Mouse (Mus musculus) right cerebral cortex, adult 18-20 months (tissue): Measurements from ENCODE around the gene Gm1527.
A peak's percentile ranks its signal among the peaks of the same experiment; 100 is the strongest.
"Not testable (repeated sequence)": the region's sequence is repeated elsewhere in the genome, so short reads cannot be mapped to it uniquely, and the experiment has no call there.

Experiments used
- DNase-seq: peaks from one replicate; pipeline ENCODE4 v3.0.0; 2022; ENCODE audit warnings: mixed read lengths

Gene Gm1527

DNA sequence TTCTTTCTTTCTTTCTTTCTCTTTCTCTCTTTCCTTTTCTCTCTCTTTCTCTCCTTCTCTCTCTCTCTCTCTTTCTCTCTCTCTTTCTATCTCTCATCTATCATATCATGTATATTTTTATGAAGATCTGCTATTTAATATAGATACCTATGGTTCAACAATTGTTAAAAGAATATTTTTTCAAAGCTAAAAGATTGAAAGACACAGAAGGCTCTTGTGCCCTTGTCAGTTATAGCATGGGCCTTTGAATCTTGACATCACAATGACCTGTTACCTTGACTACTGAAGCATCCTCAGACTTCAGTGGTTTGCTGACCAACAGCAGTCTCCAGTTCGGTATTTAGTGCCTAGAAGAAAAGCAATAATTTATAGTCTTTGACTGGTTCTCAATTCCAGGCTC is at the start of gene Gm1527:
TSS of gene Gm1527 (plus strand) at position 301 of the 400 bp plus-strand sequence.
- no peak for DNase-seq

DNA sequence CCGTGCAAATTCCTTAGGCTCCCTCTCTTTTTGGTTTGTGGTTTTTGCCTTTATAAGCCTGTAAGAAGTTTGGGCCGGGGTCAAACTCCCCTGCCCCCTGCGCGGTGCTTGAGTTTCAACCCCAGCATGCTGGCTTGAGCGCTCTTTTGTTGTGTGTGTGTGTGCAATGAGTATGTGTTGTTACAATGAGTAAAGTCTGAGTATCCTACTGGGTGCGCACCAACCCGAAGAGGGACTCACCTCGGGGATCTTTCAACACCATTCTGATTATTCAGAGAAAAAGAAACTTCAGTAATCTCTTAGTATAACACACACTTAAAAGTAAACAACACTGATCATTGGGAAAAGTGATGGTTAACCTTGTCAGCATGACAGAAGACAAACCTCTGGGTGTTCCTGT is 49.2 kb upstream of the Gm1527 start:
- DNase-seq, result no peak

- peak; percentile 7 for DNase-seq
Observed at GRCm38 (mm10) chr3:28847115-28847514, 45.3 kb upstream of the Gm1527 start.

- not testable (repeated sequence) for DNase-seq
Observed at GRCm38 (mm10) chr3:28852174-28852573, 40.2 kb upstream of the Gm1527 start.

DNA sequence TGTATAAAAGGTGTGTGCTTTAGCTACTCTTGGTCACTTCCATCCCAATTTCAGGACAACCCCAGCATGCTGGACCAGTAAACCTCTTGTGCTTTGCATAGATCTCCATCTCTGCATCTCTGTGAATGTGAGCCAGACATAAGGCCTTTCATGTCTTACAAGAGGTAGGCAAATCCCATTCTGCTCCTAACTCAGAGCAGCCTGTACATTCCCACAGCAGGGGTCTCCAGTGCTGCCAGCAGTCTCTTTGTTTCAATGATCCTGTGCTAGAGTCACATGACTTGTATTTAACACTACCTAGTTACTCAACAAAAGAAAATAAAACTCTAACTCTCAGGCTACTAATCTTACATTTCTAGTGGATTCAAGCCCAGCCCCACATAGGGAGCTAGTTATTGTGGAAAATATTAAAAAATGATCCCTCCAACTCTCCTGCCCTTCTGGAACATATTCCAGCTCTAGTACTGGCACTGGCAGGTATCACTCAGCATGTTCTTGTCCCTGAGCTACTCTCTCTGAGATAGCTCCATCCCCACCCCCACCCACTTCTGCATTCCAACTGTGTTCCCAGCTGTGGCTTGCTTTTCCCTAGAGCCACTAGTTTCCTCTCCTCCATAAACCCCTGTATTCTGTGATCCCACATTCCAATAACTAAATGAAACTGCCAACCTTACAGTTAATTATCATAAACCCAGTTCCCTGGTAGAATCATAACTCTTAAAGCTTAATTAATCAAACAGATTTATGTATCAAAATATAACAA is 32.6 kb upstream of the Gm1527 start:
- DNase-seq, result not testable (repeated sequence)

DNA sequence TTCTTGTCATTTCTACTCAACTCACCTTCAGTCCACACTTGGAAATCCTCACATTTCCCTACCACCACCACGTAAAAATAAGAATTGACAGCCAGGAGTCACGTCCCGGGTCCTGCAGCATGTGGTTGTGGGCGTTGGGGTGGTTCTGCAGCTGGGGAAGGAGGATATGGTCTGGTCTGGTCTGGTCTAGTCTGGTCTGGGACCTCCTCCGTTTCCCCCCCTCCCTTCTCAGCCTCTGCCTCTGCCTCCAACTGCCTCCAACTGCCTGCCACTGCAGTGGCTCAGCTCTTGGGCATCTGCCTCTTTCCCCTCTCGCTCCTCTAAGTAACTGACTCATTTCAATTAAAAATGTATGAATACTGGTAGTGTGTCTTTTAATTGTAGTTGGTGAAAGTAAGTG is 4.5 kb downstream of the Gm1527 start:
- not testable (repeated sequence) for DNase-seq

DNA sequence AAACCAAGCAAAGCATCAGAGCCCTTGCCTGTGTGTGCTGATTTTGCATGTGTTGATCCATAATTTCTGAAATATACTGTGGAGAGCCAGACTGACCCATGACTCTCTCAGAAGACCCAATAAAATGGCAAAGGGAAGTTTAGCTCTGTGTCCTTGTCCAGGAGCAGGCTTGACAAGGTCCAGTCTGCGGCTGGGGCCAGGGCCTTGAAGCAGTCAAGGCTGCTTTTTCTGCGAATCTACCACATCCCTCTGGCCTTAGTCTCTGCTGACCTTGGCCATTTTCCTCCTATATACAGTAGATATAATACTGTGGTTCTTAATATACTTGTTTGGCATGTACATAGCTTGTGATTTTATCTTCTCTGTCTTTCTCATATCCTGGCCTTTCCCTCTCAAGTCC is 73.5 kb downstream of the Gm1527 start:
- DNase-seq, result no peak

DNA sequence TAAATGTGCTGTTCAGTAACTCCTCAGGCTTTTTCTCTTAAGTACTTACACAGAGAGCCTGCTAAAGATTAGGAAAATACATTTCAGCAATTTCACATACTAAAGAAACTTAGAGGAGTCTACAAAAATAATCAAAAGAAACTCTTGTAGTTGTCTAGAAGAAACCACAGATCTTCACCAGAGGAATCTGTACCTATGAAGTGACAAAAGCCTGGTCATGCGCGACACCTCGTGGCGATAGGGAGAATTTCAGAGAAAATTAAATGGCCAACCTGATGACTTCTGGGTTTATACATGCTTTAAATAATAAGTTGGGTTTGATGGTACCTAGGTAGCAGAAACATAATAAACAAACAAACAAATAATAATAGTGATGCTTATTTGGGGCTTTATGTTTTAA is 76.4 kb downstream of the Gm1527 start:
- peak; percentile 33 for DNase-seq
